Mouse (Mus musculus): ENCODE data around the gene Ero1l. TPM values are rescaled to one million over a fixed set of nuclear protein-coding genes. Genes with fewer than 3 reads are reported as not detected.

Ero1l gene
- polyA plus RNA-seq (2017; shearing (Covaris generic)): 61.7 TPM

GRCm38 (mm10) chr14:45318426-45319236 is at the start of gene Ero1l:
Gene Ero1l, minus strand, starts transcription at chr14:45318771.

DNA sequence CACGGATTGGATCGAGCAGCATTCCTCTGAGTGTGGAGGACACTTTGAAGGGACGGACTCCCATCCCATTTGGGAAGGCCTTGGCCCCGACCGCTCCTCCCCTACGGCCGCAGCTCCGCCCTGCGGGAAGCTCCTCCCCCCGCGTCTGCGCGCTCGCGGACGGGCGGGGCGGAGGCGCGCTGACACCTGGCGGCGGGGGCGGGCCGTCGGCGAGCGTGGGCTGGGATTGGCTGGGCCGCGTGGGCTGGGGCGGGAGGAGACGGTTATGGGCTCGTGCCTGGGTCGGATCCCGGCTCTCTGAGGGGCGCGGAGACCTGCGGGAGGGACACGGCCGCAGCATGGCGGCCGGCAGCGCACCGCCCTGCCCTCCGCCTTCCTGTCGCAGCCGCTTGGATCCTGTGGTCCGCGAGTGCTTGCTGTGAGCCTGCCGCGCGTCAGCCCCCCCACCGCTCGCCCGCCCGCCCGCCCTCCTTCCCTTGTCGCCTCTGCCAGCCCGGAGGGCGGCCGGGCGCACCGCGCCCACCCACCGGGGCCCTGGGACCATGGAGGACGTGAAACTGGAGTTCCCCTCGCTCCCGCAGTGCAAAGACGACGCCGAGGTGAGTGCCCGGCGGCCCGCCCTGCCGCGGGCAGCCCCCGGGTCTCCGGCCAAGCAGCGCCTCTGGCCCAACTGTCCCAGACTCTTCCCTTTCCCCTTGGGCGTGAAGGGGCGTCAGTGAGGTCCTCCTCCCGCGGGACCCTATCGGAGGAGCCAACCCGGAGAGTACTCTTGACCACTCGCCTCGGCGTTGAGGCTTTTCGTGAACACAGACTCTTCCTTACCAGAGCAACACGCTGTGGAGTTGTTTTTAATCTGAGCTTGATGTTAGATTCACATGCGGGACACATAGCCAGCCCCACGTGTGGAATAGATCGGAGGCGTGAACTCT is 32.6 kb upstream of the Ero1l start, which contains the start of gene Styx:
TSS of gene Styx (plus strand) at position 163 of the 929 bp plus-strand sequence.

DNA sequence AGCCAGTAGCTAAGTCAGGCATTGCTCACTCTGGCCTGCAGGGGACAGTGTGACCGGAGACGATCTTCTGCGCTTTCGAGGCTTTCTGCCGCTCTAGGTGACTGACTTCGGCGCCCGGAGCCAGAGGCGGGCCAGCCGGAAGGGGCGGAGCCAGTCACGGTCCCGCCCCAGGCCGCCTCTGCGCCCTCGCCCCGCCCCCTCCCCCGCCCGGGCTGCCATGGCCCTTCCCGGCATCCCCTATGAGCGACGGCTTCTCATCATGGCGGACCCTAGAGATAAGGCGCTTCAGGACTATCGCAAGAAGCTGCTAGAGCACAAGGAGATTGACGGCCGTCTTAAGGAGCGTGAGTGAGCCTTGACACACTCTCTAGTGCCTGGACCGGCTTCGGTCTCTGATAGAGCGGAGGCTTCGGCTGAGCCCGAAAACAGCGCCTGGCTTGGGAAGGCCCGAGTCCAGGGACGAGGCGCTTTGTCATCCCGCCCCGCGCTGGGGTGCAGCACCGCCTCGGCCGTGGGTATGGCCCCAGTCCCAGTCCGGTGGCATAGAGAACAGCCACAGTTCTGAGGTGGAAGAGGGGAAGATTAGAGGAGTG is 11.1 kb upstream of the Ero1l start, which contains the start of gene Psmc6:
TSS of gene Psmc6 (plus strand) at position 200 of the 593 bp plus-strand sequence.

Other genes starting within 250 kb of the Ero1l start
- gene Gpr137c, start 99.1 kb downstream of the Ero1l start, polyA plus RNA-seq (2017; shearing (Covaris generic)): 2.3 TPM
- gene Txndc16, start 98.4 kb downstream of the Ero1l start, polyA plus RNA-seq (2017; shearing (Covaris generic)): 14.0 TPM
- gene Psmc6, start 11.0 kb upstream of the Ero1l start, polyA plus RNA-seq (2017; shearing (Covaris generic)): 117 TPM
- 9.6 TPM for gene Styx, start 32.3 kb upstream of the Ero1l start, polyA plus RNA-seq (2017; shearing (Covaris generic))
- 41.2 TPM for gene Gnpnat1, start 86.1 kb upstream of the Ero1l start, polyA plus RNA-seq (2017; shearing (Covaris generic))
- not detected for gene Fermt2, start 211.3 kb upstream of the Ero1l start, polyA plus RNA-seq (2017; shearing (Covaris generic))

All from naive thymus-derived CD4-positive, alpha-beta T cell, adult 5 months (primary cell).